Mouse (Mus musculus): ENCODE data around the gene Csnk1g2. TPM values are rescaled to one million over a fixed set of nuclear protein-coding genes. Genes with fewer than 3 reads are reported as not detected.
A peak's percentile ranks its signal among the peaks of the same experiment; 100 is the strongest.
"Not testable (repeated sequence)": the region's sequence is repeated elsewhere in the genome, so short reads cannot be mapped to it uniquely, and the experiment has no call there.

Gene Csnk1g2
- total RNA-seq, 4 experiments from 2014 or later: 214 to 250 (median 240) TPM

GRCm38 (mm10) chr10:80596318-80596717, 26.3 kb upstream of the Csnk1g2 start:
- no peak for DNase-seq (ENCODE audit: low spot score in 2 of 2)

- DNase-seq (ENCODE audit: low spot score in 2 of 2): peak; percentile 94 to 97
Observed at GRCm38 (mm10) chr10:80602698-80603325, 19.8 kb upstream of the Csnk1g2 start, which contains the start of the genes Scamp4 and Adat3. Gene Scamp4 (plus strand): TSS chr10:80602872. Gene Adat3 (plus strand): TSS chr10:80602880.

- DNase-seq (ENCODE audit: low spot score in 2 of 2): no peak
Observed at GRCm38 (mm10) chr10:80603364-80603763, 19.3 kb upstream of the Csnk1g2 start.

GRCm38 (mm10) chr10:80604001-80604509, 18.6 kb upstream of the Csnk1g2 start:
- DNase-seq (ENCODE audit: low spot score in 2 of 2): no peak

- DNase-seq (ENCODE audit: low spot score in 2 of 2): no peak
Observed at GRCm38 (mm10) chr10:80604988-80605387, 17.6 kb upstream of the Csnk1g2 start.

GRCm38 (mm10) chr10:80605721-80606120, 16.9 kb upstream of the Csnk1g2 start, which contains the start of gene Gm49322:
Gene Gm49322 (plus strand): TSS chr10:80606021.
- not testable (repeated sequence) for DNase-seq (ENCODE audit: low spot score in 2 of 2)

- DNase-seq (ENCODE audit: low spot score in 2 of 2): no peak
Observed at GRCm38 (mm10) chr10:80606306-80606705, 16.3 kb upstream of the Csnk1g2 start.

GRCm38 (mm10) chr10:80606737-80607350, 15.8 kb upstream of the Csnk1g2 start:
- DNase-seq (ENCODE audit: low spot score in 2 of 2): no peak

GRCm38 (mm10) chr10:80608435-80608834, 14.2 kb upstream of the Csnk1g2 start:
- DNase-seq (ENCODE audit: low spot score in 2 of 2): no peak

- DNase-seq (ENCODE audit: low spot score in 2 of 2): no peak
Observed at GRCm38 (mm10) chr10:80609269-80609924, 13.2 kb upstream of the Csnk1g2 start.

GRCm38 (mm10) chr10:80610116-80610785, 12.4 kb upstream of the Csnk1g2 start:
- DNase-seq (ENCODE audit: low spot score in 2 of 2): no peak

- no peak for DNase-seq (ENCODE audit: low spot score in 2 of 2)
Observed at GRCm38 (mm10) chr10:80611024-80611423, 11.6 kb upstream of the Csnk1g2 start.

- DNase-seq (ENCODE audit: low spot score in 2 of 2): no peak
Observed at GRCm38 (mm10) chr10:80611905-80612304, 10.7 kb upstream of the Csnk1g2 start.

GRCm38 (mm10) chr10:80613821-80614220, 8.8 kb upstream of the Csnk1g2 start:
- no peak for DNase-seq (ENCODE audit: low spot score in 2 of 2)

GRCm38 (mm10) chr10:80614351-80614750, 8.3 kb upstream of the Csnk1g2 start:
- no peak for DNase-seq (ENCODE audit: low spot score in 2 of 2)

GRCm38 (mm10) chr10:80618181-80618580, 4.5 kb upstream of the Csnk1g2 start:
- no peak for DNase-seq (ENCODE audit: low spot score in 2 of 2)

GRCm38 (mm10) chr10:80619465-80620244, 3.0 kb upstream of the Csnk1g2 start:
- no peak for DNase-seq (ENCODE audit: low spot score in 2 of 2)

- no peak for DNase-seq (ENCODE audit: low spot score in 2 of 2)
Observed at GRCm38 (mm10) chr10:80620365-80620764, 2.3 kb upstream of the Csnk1g2 start.

GRCm38 (mm10) chr10:80620796-80621689, 1.6 kb upstream of the Csnk1g2 start:
- no peak for DNase-seq (ENCODE audit: low spot score in 2 of 2)

- no peak for DNase-seq (ENCODE audit: low spot score in 2 of 2)
Observed at GRCm38 (mm10) chr10:80621690-80621939, 1.0 kb upstream of the Csnk1g2 start.
